Mouse (Mus musculus) macrophage (primary cell): ENCODE results near the gene Gdf9. TPM values are rescaled to one million over a fixed set of nuclear protein-coding genes. Genes with fewer than 3 reads are reported as not detected.
A peak's percentile ranks its signal among the peaks of the same experiment; 100 is the strongest.

ENCODE experiments used
- H3K27ac ChIP-seq: fragments of 350-480 bp; formaldehyde crosslinking; 2 replicates; pipeline ENCODE4 v1.9.0; 2021
- H3K36me3 ChIP-seq: fragments of 350-480 bp; formaldehyde crosslinking; 2 replicates; pipeline ENCODE4 v1.9.0; 2021; ENCODE audit errors: inconsistent target
- H3K4me3 ChIP-seq: fragments of 350-480 bp; formaldehyde crosslinking; 2 replicates; pipeline ENCODE4 v1.9.0; 2021; ENCODE audit errors: inconsistent target
- H3K79me2 ChIP-seq: fragments of 350-480 bp; formaldehyde crosslinking; 2 replicates; pipeline ENCODE4 v1.9.0; 2021; ENCODE audit errors: inconsistent target
- WGBS: methylation state at CpG from one replicate; pipeline ENCODE4 v1.1.7; 2026; ENCODE audit warnings: inconsistent platforms; ENCODE audit not compliant: missing documents; 5-methylcytosine and 5-hydroxymethylcytosine counted together
- polyA plus RNA-seq: library from polyadenylated mRNA; stranded (reverse); fragments of 250-400 nt; gene quantifications from 3 replicates; pipeline ENCODE4 v1.2.4, GENCODE M21; 2018; ENCODE audit warnings: inconsistent platforms

Gene Gdf9
- polyA plus RNA-seq, 1 experiment from 2014 or later, result 2.2 TPM

- Histone ChIP-seq H3K27ac (peak overlapping the region; percentile 67), H3K36me3 (peaks cover 13% of the 10 kb centered on the region), H3K79me2 (peaks cover 13% of the 10 kb centered on the region), H3K4me3 (peak overlapping the region; percentile 71; the same call in 1 of the 2 replicates)
These were observed 1.6 kb upstream of the Gdf9 start for GRCm38 (mm10) chr11:53429182-53429581.

GRCm38 (mm10) chr11:53430300-53430669 lies 538 bp upstream of the Gdf9 start:
- Histone ChIP-seq H3K36me3 (peaks cover 13% of the 10 kb centered on the region), H3K79me2 (peaks cover 13% of the 10 kb centered on the region), H3K27ac (peak overlapping the region; percentile 67), H3K4me3 (peak overlapping the region; percentile 71)
- 1% methylated on average over 31 of the region's 34 CpGs for WGBS

- 22% methylated on average over 9 of the region's 9 CpGs for WGBS
- H3K27ac ChIP-seq, result peak overlapping the region; percentile 67
- peak overlapping the region; percentile 71 for H3K4me3 ChIP-seq
- H3K79me2 ChIP-seq, result peaks cover 13% of the 10 kb centered on the region
- peaks cover 13% of the 10 kb centered on the region for H3K36me3 ChIP-seq
These were observed 679 bp downstream of the Gdf9 start for GRCm38 (mm10) chr11:53431347-53432056.

GRCm38 (mm10) chr11:53433057-53433456 lies 2.2 kb downstream of the Gdf9 start:
- peaks cover 9% of the 10 kb centered on the region for H3K36me3 ChIP-seq
- H3K79me2 ChIP-seq, result peaks cover 13% of the 10 kb centered on the region
- no peak overlapping the region for H3K27ac ChIP-seq
- H3K4me3 ChIP-seq, result no peak overlapping the region
- WGBS, result 45% methylated on average over 6 of the region's 6 CpGs

GRCm38 (mm10) chr11:53435504-53435903 lies 4.7 kb downstream of the Gdf9 start:
- no peak overlapping the region for H3K4me3 ChIP-seq
- no peak overlapping the region for H3K27ac ChIP-seq
- 68% methylated on average over 8 of the region's 8 CpGs for WGBS
- no peaks in the 10 kb centered on the region for H3K79me2 ChIP-seq
- H3K36me3 ChIP-seq, result no peaks in the 10 kb centered on the region

GRCm38 (mm10) chr11:53436338-53436737 lies 5.5 kb downstream of the Gdf9 start:
- no peak overlapping the region for H3K4me3 ChIP-seq
- no peaks in the 10 kb centered on the region for H3K79me2 ChIP-seq
- 0 out of 2 replicates have a peak overlapping the region, but pooled peaks have one; percentile 5 for H3K27ac ChIP-seq
- WGBS, result 53% methylated on average over 6 of the region's 6 CpGs
- no peaks in the 10 kb centered on the region for H3K36me3 ChIP-seq

- H3K4me3 ChIP-seq, result no peak overlapping the region
- 24% methylated on average over 12 of the region's 12 CpGs for WGBS
- no peaks in the 10 kb centered on the region for H3K79me2 ChIP-seq
- no peak overlapping the region for H3K27ac ChIP-seq
- H3K36me3 ChIP-seq, result no peaks in the 10 kb centered on the region
These were observed 11.1 kb downstream of the Gdf9 start for GRCm38 (mm10) chr11:53441921-53442320.

GRCm38 (mm10) chr11:53443861-53444260 lies 13.0 kb downstream of the Gdf9 start:
- Histone ChIP-seq H3K4me3 (no peak overlapping the region), H3K36me3 (no peaks in the 10 kb centered on the region), H3K27ac (no peak overlapping the region), H3K79me2 (no peaks in the 10 kb centered on the region)
- 13% methylated on average over 6 of the region's 6 CpGs for WGBS

- WGBS, result 91% methylated on average over 13 of the region's 13 CpGs
- no peak overlapping the region for H3K4me3 ChIP-seq
- H3K27ac ChIP-seq, result no peak overlapping the region
- no peaks in the 10 kb centered on the region for H3K36me3 ChIP-seq
- no peaks in the 10 kb centered on the region for H3K79me2 ChIP-seq
These were observed 14.7 kb downstream of the Gdf9 start for GRCm38 (mm10) chr11:53445562-53445961.

- 98% methylated on average over 13 of the region's 13 CpGs for WGBS
- Histone ChIP-seq H3K4me3 (no peak overlapping the region), H3K79me2 (no peaks in the 10 kb centered on the region), H3K27ac (no peak overlapping the region), H3K36me3 (no peaks in the 10 kb centered on the region)
These were observed 15.4 kb downstream of the Gdf9 start for GRCm38 (mm10) chr11:53446183-53446582.

GRCm38 (mm10) chr11:53447996-53448395 lies 17.2 kb downstream of the Gdf9 start:
- no peak overlapping the region for H3K27ac ChIP-seq
- no peak overlapping the region for H3K4me3 ChIP-seq
- no peaks in the 10 kb centered on the region for H3K79me2 ChIP-seq
- 85% methylated on average over 8 of the region's 8 CpGs for WGBS
- H3K36me3 ChIP-seq, result no peaks in the 10 kb centered on the region

- H3K36me3 ChIP-seq, result no peaks in the 10 kb centered on the region
- WGBS, result 100% methylated on average over 1 of the region's 1 CpGs
- no peak overlapping the region for H3K4me3 ChIP-seq
- no peaks in the 10 kb centered on the region for H3K79me2 ChIP-seq
- no peak overlapping the region for H3K27ac ChIP-seq
These were observed 17.7 kb downstream of the Gdf9 start for GRCm38 (mm10) chr11:53448529-53448928.

GRCm38 (mm10) chr11:53450070-53450705 lies 19.4 kb downstream of the Gdf9 start:
- 8% methylated on average over 14 of the region's 15 CpGs for WGBS
- Histone ChIP-seq H3K36me3 (no peaks in the 10 kb centered on the region), H3K4me3 (no peak overlapping the region), H3K79me2 (no peaks in the 10 kb centered on the region), H3K27ac (no peak overlapping the region)

- Histone ChIP-seq H3K79me2 (no peaks in the 10 kb centered on the region), H3K4me3 (no peak overlapping the region), H3K27ac (no peak overlapping the region), H3K36me3 (no peaks in the 10 kb centered on the region)
- 82% methylated on average over 2 of the region's 2 CpGs for WGBS
These were observed 20.5 kb downstream of the Gdf9 start for GRCm38 (mm10) chr11:53451361-53451760.

- Histone ChIP-seq H3K4me3 (no peak overlapping the region), H3K27ac (no peak overlapping the region), H3K36me3 (no peaks in the 10 kb centered on the region), H3K79me2 (no peaks in the 10 kb centered on the region)
- WGBS, result 98% methylated on average over 9 of the region's 9 CpGs
These were observed 21.6 kb downstream of the Gdf9 start for GRCm38 (mm10) chr11:53452396-53452795.
